Mouse (Mus musculus) B cell, adult (primary cell): ENCODE data around the gene Kbtbd4. TPM values are rescaled to one million over a fixed set of nuclear protein-coding genes. Genes with fewer than 3 reads are reported as not detected.

Experiments used
- total RNA-seq: library from RNA; stranded (reverse); gene quantifications from 4 replicates; pipeline ENCODE4 v1.2.4, GENCODE M21; 2023; ENCODE audit not compliant: inconsistent age

The Kbtbd4 gene
- 25.6 to 31.9 TPM (median 29.7 TPM) in 4 replicates for total RNA-seq

GRCm38 (mm10) chr2:90904076-90904855, at the start of gene Kbtbd4, which contains the start of gene Ndufs3:
TSS of gene Kbtbd4 (plus strand) at chr2:90904740.
TSS of gene Ndufs3 (minus strand) at chr2:90904827.

DNA sequence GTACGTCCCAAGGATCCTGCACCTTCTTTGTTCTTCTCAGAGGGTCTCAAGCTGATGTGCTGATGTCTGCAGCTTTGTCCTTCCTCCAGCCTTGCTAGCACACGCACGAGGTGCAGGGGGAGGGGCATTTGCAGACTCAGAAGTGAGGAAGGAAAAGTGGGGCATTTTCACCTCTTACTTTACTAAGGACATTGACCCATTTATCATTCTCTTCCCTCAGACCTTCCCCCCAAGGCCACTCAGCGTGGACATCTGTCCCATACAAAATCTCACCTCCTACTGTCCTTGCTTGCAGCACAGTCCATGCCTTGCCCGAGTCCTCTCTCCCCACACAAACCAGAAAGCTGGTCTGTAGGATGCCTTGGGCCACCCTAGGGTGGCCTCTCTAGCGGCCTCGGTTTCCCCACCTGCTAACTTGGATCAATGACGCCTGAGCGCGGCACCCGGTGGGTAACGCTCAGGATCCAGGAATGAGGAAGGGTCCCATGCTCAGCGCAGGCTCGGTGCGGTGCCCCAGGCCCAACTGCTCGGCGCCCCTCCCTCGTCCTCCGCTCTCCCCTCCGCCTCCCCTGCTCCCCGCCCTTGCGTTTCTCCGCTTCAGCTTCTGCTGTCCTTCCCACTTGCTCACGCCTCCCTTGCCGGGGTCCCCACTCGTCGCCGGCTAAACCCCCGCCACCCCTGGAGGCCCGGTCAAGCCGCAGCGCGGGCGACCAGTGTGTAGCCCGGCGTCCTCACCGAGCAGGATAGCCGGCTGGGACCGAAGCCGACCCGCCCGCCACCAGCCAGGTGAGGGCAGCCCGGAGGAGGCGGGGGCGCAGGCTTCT, 19.1 kb upstream of the Kbtbd4 start, which contains the start of gene C1qtnf4:
TSS of gene C1qtnf4 (plus strand) at position 643 of the 824 bp plus-strand sequence.

DNA sequence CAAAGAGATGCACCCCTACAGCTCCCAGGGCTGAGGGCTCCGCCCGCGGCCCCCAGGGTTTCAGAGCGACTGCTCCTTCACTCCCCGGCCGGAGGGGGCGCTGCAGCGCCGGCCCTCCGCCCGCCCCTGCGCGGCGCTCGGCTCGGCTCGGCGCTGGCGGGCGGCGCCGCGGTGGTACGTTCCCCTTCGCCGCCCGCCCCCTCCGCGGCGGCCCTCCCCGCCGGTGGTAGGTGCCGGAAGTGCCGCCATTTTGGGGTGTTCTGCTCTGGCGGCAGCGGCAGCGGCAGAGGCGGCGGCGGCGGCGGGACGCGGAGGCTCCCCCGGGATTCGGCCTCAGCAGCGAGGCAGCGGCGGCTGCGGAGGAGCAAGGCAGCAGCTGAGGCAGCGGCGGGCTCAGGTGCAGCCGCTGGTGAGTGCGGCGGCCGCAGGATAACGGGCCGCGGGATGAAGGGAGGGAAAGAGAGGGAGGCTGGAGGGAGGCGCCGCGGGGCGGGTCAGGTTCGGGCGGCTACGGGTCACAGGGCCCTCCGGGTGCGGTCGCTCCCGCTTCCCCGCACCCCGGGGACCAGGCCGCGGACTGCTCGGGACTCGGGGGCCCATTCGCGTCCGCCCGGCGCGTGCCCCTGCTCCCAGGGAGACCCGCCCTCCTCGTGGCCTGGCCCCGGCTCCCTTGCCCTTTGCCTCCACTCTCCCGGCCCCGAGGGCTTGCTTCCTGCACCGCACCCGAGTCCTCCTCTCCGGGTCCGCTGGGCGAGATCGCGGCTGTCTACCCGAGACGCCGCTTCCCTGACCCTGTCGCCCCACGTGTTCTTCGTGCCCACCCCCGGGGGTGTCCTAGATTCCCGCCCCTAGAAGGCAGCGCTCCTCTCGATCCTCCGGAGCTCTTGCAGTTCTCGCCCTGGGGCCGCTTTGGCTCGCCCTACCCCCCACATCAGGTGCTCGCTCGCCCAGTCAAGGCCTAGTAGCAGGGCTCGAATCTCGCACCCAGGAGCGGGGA, 36.0 kb downstream of the Kbtbd4 start, which contains the start of gene Celf1:
TSS of gene Celf1 (plus strand) at position 150 of the 997 bp plus-strand sequence.

Other genes starting within 250 kb of the Kbtbd4 start
- 91.7 to 107 TPM (median 96.5 TPM) in 4 replicates for gene Nup160, start 227.5 kb upstream of the Kbtbd4 start, total RNA-seq
- gene Fnbp4, start 159.4 kb upstream of the Kbtbd4 start, total RNA-seq = 249 to 271 TPM (median 259 TPM) in 4 replicates
- 0.15 TPM in 1 of 4 replicates, not detected in the others for gene Agbl2, start 122.0 kb upstream of the Kbtbd4 start, total RNA-seq
- gene Mtch2, start 57.6 kb upstream of the Kbtbd4 start, total RNA-seq = 87.0 to 105 TPM (median 99.6 TPM) in 4 replicates
- gene C1qtnf4, start 18.9 kb upstream of the Kbtbd4 start, total RNA-seq = 0.67 TPM in 1 of 4 replicates, not detected in the others
- 120 to 152 TPM (median 131 TPM) in 4 replicates for gene Ndufs3, start 87 bp downstream of the Kbtbd4 start, total RNA-seq
- gene Celf1, start 35.6 kb downstream of the Kbtbd4 start, total RNA-seq = 79.8 to 84.9 TPM (median 81.9 TPM) in 4 replicates
- 0.48 to 0.54 TPM in 2 of 4 replicates, not detected in the others for gene Rapsn, start 130.9 kb downstream of the Kbtbd4 start, total RNA-seq
- gene Psmc3, start 149.3 kb downstream of the Kbtbd4 start, total RNA-seq = 106 to 121 TPM (median 114 TPM) in 4 replicates
- gene Slc39a13, start 165.7 kb downstream of the Kbtbd4 start, total RNA-seq = 18.6 to 27.1 TPM (median 21.9 TPM) in 4 replicates
- 93.1 to 119 TPM (median 105 TPM) in 4 replicates for gene Spi1, start 177.7 kb downstream of the Kbtbd4 start, total RNA-seq
- gene Mybpc3, start 213.4 kb downstream of the Kbtbd4 start, total RNA-seq = 1.5 to 2.4 TPM (median 1.8 TPM) in 4 replicates